Mouse (Mus musculus): ENCODE data around the gene Ddx31. TPM values are rescaled to one million over a fixed set of nuclear protein-coding genes. Genes with fewer than 3 reads are reported as not detected.

Gene Ddx31
- polyA plus RNA-seq, 1 experiment: 0.71 TPM

DNA sequence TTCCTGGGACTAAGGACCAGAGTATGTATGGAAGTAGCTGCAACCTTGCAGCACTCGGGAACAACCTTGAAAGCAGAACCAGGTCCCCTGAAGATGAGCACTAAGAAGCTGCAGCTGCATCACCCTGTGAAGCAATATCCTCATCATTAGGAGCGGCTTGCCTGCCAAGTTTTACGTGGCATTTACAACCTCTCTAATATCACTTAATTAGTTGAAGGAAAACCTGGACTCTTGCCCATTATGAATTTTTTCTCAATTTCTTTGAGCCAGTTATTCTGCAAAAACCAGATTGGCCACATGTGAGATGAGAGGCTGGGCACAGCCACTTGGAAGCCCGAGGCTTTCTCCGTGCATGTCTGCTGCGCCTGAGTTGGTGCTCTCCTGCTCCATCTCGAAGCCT, 55.7 kb downstream of the Ddx31 start:
- no peaks in the 10 kb centered on the region for H3K4me1 ChIP-seq (ENCODE audit: control insufficient read depth, insufficient read depth, insufficient read length, low read length)
- no peak overlapping the region for H3K27ac ChIP-seq (replicated peaks; ENCODE audit: low read depth, low read length)
- H3K4me3 ChIP-seq (ENCODE audit: insufficient read depth, low read depth, low read length): no peak overlapping the region

DNA sequence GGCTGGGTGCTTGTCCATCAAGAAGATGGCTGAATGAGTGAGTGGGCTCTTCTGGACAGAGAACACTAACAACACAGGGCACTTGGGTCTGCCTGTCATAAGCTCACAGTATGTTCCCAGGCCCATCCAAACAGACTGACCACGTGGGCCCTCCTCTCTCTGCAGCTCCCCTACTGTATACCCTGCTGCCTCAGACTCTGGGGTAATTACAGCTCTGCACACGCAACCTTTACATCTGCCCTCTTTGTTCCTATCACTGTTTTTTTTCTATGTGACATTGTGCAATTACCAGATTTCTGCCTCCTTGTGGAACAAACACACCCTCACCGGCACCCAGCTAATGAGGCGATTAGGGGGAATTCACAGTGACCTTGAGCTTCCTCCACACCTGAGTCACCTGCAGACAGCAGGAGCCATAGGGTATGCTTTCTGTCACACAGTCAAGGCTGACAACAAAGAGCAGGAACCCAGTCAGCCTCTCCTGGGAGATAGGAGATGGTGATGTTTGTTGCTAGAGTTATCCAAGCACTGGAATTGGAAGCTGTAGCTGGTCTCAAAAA, 57.2 kb downstream of the Ddx31 start:
- no peak overlapping the region for H3K27ac ChIP-seq (replicated peaks; ENCODE audit: low read depth, low read length)
- no peaks in the 10 kb centered on the region for H3K4me1 ChIP-seq (ENCODE audit: control insufficient read depth, insufficient read depth, insufficient read length, low read length)
- no peak overlapping the region for H3K4me3 ChIP-seq (ENCODE audit: insufficient read depth, low read depth, low read length)

DNA sequence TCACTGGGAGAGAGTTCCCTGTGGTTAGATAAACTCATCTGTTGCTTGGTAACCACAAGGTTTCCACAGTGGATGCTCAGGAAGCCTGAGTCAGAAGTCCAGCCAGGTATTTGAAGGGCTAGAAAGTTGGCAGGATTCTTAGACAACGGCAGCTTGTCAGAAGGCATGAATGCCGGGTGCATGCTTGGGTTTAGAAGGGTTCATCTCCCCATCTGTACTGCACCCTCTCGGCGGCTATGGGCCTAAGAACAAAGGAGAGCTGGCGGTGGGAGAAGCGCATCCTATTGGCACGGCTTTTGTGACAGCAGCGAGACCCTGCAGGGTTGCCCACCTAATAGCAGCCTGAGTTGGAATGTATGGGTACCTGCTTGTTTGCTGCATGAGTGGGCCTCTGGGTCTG, 62.1 kb downstream of the Ddx31 start:
- Histone ChIP-seq H3K4me1 (ENCODE audit: control insufficient read depth, insufficient read depth, insufficient read length, low read length) (no peaks in the 10 kb centered on the region), H3K4me3 (ENCODE audit: insufficient read depth, low read depth, low read length) (no peak overlapping the region), H3K27ac (replicated peaks; ENCODE audit: low read depth, low read length) (no peak overlapping the region)

DNA sequence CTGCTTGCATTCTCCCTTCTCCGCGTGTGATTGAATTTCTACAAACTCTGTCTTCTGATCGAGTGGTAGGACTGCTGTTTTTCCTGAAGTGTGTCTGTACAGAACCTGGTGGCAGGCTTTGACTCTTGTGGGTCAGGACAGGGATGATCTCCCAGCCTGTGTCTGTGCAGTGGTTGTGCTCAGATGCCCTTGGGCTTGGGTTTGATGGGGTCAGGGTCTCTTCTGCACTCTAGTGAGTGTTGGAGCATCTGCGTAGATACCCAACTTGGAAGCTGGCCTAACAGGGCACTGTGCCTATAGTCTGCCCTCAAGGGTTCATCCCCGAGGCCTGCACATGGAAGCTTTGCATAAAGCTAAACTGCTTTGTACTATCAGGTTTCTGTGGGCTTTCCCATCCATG, 63.7 kb downstream of the Ddx31 start:
- no peak overlapping the region for H3K27ac ChIP-seq (replicated peaks; ENCODE audit: low read depth, low read length)
- H3K4me1 ChIP-seq (ENCODE audit: control insufficient read depth, insufficient read depth, insufficient read length, low read length): no peaks in the 10 kb centered on the region
- H3K4me3 ChIP-seq (ENCODE audit: insufficient read depth, low read depth, low read length): no peak overlapping the region

DNA sequence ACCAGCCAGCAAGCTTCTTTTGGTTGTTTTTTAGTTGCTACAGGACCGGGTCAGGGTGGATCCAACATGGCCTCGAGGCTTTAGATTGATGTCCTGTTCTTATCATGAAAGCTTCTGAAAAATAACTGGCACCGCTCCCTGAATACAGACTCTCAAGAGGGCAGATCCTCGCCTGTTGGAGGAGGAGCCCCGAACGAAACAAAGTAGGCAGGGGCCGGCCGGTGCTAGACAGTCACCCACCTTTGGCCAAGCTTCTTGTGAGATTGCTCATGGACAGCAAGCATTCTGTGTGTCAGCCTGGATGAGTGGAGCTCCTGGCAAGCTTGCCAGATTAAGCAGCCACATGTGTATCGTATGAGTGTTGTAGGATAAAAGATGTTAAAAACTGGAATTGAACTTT, 64.6 kb downstream of the Ddx31 start:
- H3K4me1 ChIP-seq (ENCODE audit: control insufficient read depth, insufficient read depth, insufficient read length, low read length): no peaks in the 10 kb centered on the region
- H3K4me3 ChIP-seq (ENCODE audit: insufficient read depth, low read depth, low read length): no peak overlapping the region
- H3K27ac ChIP-seq (replicated peaks; ENCODE audit: low read depth, low read length): no peak overlapping the region

DNA sequence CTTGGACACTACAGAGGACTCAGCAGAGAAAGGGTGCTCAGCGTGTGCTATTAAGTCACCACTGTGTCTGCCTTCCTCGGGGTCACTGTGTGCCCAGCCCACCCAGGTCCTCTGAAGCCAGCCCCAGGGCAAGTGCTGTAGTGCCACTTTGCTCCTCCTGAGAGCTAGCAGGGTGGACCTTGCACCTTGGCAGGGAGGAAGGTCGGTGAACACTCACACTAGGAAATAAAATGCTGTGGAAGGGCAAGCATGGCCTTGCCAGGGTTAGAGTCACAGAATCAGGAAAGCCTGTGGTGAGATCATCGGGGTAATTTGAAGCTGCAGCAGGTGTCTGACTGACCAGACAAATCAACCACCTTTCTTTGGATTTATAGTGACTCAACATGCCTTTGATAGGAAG, 65.4 kb downstream of the Ddx31 start:
- Histone ChIP-seq H3K4me1 (ENCODE audit: control insufficient read depth, insufficient read depth, insufficient read length, low read length) (no peaks in the 10 kb centered on the region), H3K27ac (replicated peaks; ENCODE audit: low read depth, low read length) (no peak overlapping the region), H3K4me3 (ENCODE audit: insufficient read depth, low read depth, low read length) (no peak overlapping the region)

DNA sequence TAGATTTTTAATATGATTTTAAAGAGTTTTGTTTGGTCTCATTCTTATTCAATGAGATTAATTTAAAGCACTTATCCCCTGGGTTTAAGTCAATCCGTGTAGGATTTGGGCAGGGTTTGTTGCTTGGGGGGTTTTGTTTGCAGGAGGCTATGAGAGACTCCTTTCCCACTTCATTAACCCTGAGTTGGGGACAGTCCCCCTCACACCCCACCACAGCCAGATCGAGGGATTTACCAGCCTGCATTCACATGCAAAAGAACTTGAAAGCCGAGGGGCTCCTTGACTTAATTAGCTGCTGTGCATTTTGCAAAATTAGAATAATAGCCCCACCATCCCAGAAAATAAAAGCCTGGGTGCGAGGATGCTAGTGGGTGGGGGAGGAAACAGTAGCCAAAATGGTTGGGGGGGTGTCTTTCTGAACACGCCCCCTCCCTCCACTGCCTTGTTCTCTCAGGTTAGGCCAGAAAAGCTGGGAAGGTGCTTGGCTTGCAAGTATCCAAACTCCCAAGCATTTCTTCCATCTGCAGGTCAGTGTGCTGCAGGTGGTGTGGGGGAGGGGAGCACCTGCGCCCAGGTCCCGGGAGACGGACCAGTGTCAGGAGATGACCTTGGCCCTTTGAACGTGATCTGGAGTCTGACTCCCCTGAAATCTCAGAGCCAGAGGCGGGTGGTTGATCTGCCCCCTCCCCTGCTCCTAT, 67.6 kb downstream of the Ddx31 start:
- Histone ChIP-seq H3K4me3 (ENCODE audit: insufficient read depth, low read depth, low read length) (no peak overlapping the region), H3K4me1 (ENCODE audit: control insufficient read depth, insufficient read depth, insufficient read length, low read length) (no peaks in the 10 kb centered on the region), H3K27ac (replicated peaks; ENCODE audit: low read depth, low read length) (no peak overlapping the region)

DNA sequence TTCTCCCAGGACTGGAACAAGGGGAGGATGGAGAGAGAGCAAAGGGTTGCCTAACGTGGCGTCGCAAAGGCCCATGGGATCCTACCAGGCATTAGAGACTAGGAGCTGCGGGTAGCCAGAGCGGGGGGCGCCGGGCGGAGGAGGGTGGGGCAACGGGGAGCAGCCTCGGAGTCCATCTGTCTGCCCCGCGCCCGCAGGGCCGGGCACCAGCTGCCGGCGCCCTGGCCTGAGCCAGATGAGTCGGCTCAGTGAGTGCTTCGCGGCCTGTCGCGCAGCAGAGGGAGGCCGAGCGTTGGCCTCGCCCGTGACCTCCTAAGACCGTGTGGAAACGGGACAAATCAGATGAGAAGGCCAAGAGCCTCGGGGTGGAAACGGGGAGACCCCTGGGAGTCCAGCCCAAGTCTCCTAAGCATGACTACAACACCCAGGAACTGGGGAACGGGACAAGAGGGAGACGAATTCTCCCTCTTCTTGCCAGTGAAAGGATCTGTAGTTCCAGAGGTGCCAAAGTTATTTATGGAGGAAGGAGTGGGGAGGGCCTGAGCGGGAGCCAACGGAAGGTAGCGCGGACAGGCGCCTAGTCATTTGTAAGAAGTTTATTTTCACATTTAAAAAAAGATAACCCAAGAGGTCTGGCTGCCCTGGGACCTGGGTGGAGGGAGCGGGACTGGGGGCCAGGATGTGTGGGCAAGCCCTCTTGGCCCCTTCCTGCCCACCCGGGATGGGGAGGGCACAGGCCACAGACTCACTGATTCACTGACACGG, 68.4 kb downstream of the Ddx31 start:
- Histone ChIP-seq H3K27ac (replicated peaks; ENCODE audit: low read depth, low read length) (no peak overlapping the region), H3K4me1 (ENCODE audit: control insufficient read depth, insufficient read depth, insufficient read length, low read length) (no peaks in the 10 kb centered on the region), H3K4me3 (ENCODE audit: insufficient read depth, low read depth, low read length) (peak overlapping the region; percentile 27)

DNA sequence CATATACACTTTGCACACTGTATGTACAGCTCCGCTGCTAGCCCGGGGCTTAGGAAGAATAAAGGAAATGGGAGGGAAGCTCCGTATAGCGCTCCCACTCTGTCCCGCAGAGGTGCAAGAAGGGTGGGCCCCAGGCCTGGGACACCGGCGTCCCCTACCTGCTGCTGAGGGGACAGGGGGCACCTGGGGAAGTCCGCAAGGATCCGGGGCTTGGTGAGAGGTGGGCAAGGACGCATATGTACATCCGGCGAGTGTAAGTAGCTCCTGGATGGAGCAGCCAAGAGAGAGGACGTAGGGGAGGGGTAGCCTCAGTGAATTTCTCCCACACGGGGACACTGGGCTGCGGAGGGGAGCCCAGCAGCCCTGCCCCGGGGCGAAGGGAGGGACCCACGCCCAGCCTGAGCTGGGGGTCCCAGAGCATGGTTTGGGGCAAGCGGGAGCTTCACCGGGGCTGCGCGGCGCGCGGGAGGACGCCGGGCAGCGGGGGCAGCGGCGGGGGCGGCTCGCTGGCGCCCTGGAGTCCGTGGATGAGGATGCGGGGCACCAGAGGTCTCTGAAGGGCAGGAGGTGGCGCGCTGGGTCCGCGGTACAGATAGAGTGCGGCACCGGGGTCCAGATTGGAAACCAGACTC, 69.1 kb downstream of the Ddx31 start:
- Histone ChIP-seq H3K4me3 (ENCODE audit: insufficient read depth, low read depth, low read length) (peak overlapping the region; percentile 27), H3K4me1 (ENCODE audit: control insufficient read depth, insufficient read depth, insufficient read length, low read length) (no peaks in the 10 kb centered on the region)

DNA sequence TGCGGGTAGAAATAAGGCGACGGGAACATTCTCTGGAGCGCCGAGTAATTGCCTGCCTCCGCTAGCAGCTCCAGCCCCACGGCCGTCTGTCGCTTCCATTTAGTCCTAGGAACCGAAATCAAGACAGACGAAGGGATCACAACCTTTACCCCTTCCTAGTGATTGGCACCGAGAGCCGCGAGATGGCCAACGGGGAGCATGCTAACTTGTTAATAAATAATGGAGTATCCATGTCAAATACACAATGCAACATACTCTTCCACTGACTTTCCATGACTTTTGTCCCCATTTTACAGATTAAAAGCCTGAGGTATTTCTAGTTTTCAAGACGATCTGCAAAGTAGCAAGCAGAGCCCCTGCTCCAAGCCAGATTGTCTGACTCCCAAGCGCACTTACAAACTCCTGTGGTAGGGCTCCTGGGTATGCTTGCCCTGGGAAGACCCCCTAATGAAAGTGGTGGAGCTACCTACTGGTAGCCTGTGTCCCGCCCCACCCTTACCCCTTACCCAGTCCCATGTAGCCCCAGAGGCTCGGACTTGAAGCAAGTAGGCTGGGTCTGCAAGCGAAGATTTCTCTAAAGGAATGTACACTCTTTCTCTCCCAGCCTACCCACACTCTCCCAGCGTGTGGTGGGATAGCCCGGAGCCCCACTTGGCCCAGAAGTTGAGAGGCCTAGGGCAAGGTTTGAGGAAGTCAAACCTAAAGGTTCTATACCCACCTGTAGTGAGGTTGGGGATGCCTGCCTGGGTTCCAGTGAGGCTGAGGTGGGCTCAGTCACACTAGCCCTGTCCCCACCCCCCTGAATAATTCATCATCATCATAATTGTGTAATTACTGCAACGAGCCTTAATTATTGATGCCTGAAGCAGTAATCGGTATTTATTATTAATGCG, 69.9 kb downstream of the Ddx31 start:
- no peak overlapping the region for H3K27ac ChIP-seq (replicated peaks; ENCODE audit: low read depth, low read length)
- H3K4me1 ChIP-seq (ENCODE audit: control insufficient read depth, insufficient read depth, insufficient read length, low read length): no peaks in the 10 kb centered on the region
- H3K4me3 ChIP-seq (ENCODE audit: insufficient read depth, low read depth, low read length): 0 out of 2 replicates have a peak overlapping the region, but pooled peaks have one; percentile 27

More for the DNA sequence above, 69.1 kb downstream of the Ddx31 start:
- no peak overlapping the region for H3K27ac ChIP-seq (replicated peaks; ENCODE audit: low read depth, low read length)

DNA sequence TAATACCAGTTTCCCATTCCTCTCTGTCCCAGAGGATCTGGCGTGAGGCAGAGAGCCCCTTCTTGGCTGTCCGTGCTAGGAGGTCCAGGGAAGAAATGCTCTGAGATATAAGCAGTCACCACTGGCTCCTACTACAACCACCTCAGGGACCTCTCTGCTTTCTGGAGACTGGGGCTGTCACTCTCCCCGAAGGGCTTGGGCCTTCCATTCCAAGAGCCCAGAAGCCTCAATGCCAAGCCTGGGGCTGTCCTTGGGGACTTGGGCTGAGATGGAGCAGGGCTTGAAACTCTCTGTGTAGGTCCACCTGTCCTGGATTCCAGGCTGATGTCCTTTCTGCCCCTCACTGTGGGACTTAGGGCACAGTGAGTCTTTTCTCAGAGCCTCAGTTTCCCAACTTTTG, 70.7 kb downstream of the Ddx31 start:
- no peak overlapping the region for H3K27ac ChIP-seq (replicated peaks; ENCODE audit: low read depth, low read length)
- no peak overlapping the region for H3K4me3 ChIP-seq (ENCODE audit: insufficient read depth, low read depth, low read length)
- no peaks in the 10 kb centered on the region for H3K4me1 ChIP-seq (ENCODE audit: control insufficient read depth, insufficient read depth, insufficient read length, low read length)

DNA sequence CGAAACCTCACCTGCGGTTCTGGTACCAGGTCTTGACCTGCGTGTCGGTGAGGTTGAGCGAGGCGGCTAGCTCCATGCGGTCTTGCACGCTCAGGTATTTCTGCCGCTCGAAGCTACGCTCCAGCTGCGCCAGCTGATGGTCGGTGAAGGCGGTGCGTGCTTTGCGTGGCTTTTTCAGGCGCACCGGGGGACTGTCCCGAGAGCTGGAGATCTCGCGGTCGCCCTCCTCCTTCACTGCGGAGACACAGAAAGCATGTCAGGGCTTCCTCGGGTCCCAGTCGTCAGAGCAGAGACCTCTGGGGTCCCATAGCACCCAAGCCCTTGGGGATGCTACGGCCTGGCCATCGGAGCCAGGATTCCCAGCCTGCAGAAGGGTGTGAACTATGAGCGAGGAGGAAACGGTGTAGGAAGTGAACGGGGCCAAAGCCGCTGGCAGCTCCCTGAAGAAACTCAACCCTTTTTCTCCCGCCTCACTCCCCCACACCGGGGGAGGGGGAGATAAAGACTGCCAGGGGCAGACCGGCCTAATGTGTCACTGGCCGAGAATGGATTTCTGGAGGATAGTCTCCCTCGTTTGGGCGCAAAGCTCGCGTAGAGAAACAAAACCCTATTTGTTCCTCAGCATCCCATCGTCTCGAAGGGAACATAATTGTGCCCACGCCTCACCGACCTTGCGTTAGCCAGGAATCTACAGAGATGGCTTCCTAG, 71.3 kb downstream of the Ddx31 start:
- H3K4me3 ChIP-seq (ENCODE audit: insufficient read depth, low read depth, low read length): no peak overlapping the region

DNA sequence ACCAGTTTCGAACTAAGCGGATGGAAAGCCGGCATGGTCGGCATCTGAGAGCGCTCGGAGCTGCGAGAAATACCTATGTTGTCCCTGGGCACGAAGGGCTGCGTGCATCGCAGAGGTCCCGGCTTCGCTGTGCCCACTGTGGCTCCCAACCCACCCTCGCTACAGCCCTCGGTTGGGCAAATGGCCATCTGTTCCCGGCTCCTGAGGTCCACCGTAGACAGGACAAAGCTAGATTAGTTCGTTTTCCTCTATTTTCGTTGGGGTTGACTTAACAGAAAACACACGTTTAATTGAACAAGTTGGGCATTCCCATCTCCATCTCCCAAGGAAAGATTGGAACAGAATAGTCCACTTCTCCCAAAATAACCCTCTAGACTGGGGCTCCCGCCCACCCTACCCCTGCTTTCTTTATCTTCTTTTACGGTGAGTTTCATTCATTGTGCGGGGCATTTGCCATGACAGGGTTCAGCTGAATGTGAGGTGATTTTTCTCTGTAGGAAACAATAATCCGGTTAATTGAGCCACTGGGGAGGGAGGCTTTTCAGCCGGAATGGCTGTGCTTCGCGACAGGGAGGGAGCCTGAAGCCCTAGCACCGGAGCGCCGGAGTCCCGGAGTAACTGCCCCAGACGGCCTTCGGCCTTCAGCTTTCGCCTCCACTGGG, 72.0 kb downstream of the Ddx31 start:
- Histone ChIP-seq H3K4me1 (ENCODE audit: control insufficient read depth, insufficient read depth, insufficient read length, low read length) (no peaks in the 10 kb centered on the region), H3K27ac (replicated peaks; ENCODE audit: low read depth, low read length) (no peak overlapping the region), H3K4me3 (ENCODE audit: insufficient read depth, low read depth, low read length) (no peak overlapping the region)

More for the DNA sequence above, 71.3 kb downstream of the Ddx31 start:
- H3K4me1 ChIP-seq (ENCODE audit: control insufficient read depth, insufficient read depth, insufficient read length, low read length): no peaks in the 10 kb centered on the region
- no peak overlapping the region for H3K27ac ChIP-seq (replicated peaks; ENCODE audit: low read depth, low read length)

DNA sequence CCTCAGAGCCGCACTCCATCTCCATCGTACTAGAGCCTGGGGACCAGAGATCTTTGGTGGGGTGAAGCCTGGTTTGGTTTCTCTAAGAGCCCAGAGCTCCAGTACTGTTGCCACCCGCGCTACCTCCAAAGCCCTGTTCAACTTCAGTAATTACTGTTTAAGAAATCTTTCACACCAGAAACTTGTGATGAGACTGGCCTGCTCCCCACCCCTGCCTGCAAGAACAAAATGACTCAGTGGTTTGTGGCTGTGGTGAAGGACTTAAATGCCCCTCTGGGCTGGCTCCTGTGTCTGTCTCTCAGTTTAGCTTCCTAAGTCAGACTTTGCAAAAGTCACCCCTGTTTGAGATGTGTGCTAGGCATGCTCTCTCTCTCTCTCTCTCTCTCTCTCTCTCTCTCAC, 72.8 kb downstream of the Ddx31 start:
- H3K4me3 ChIP-seq (ENCODE audit: insufficient read depth, low read depth, low read length): no peak overlapping the region
- H3K27ac ChIP-seq (replicated peaks; ENCODE audit: low read depth, low read length): no peak overlapping the region
- H3K4me1 ChIP-seq (ENCODE audit: control insufficient read depth, insufficient read depth, insufficient read length, low read length): no peaks in the 10 kb centered on the region; the same call in 1 of the 2 replicates
